Mouse (Mus musculus): ENCODE results near the gene Neo1. TPM values are rescaled to one million over a fixed set of nuclear protein-coding genes. Genes with fewer than 3 reads are reported as not detected.

Gene Neo1
- total and polyA plus RNA-seq, 2 experiments from 2014 or later, result 18.5 to 79.7 TPM

DNA sequence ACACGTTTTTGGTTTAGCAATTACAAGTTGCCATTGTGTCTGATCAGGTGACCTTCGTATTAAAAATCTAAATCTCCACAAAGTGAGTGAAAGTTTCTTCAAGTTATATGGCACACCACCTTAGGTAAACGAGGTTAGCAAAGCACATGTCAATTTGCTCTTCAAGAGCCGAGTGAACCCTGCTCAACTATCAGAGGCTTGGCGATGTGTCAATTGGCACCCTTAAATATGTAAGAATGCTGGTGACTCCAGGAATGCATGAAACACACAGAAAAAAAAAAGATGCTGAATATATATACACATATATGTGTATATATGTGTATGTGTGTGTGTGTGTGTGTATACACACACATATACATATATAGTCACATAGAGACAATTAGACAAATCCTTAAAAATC lies 1.4 kb downstream of the Neo1 start:
- Histone ChIP-seq H3K27ac (ENCODE audit: low read depth) (peak overlapping the region; percentile 99), H3K4me2 (ENCODE audit: low read depth, low read length) (peak overlapping the region; percentile 67), H3K9me3 (replicated peaks; ENCODE audit: control insufficient read depth, low read length) (no peaks in the 10 kb centered on the region), H3K27me3 (ENCODE audit: control insufficient read depth, insufficient read depth, low read length) (no peaks in the 10 kb centered on the region), H3K36me3 (replicated peaks; ENCODE audit: control insufficient read depth, insufficient read depth, low read length) (no peaks in the 10 kb centered on the region), H3K4me1 (ENCODE audit: control insufficient read depth, insufficient read depth) (peaks cover 18% of the 10 kb centered on the region), H3K9ac (replicated peaks; ENCODE audit: low read depth, low read length) (peak overlapping the region; percentile 96), H3K4me3 (ENCODE audit: low read depth, low read length) (peak overlapping the region; percentile 99)
- ATAC-seq (ENCODE audit: insufficient read depth, low read depth) (no peak), DNase-seq (ENCODE audit: low spot score) (no peak)
- 27% methylated on average over 5 of the region's 5 CpGs for WGBS
- TF ChIP-seq EP300 (IDR thresholded peaks at IDR 0.05; ENCODE audit: low read depth) (no peak), CTCF (IDR thresholded peaks at IDR 0.05; ENCODE audit: low read depth) (no peak)

DNA sequence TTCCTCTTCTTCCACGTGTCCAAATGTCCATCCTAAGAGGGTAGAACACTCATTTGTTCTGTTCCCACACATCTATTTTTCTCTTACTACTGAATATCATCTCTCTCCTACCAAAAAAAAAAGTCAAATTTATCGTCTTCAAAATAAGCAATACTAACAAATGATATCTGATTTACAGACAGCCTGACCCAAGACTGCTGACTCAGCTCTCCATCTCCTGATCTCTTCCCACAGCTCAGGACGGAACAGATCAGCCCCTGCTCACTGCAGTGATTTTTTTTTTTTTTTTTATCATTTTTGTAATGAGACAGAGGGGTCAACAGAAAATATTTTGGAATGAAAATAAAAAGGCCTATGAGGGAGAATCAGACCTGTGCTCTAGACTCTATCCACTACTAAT lies 2.7 kb downstream of the Neo1 start:
- 64% methylated on average over 3 of the region's 3 CpGs for WGBS
- no peaks in the 10 kb centered on the region for H3K27me3 ChIP-seq (ENCODE audit: control insufficient read depth, insufficient read depth, low read length)
- H3K9ac ChIP-seq (replicated peaks; ENCODE audit: low read depth, low read length), result no peak overlapping the region
- no peak overlapping the region for H3K4me3 ChIP-seq (ENCODE audit: low read depth, low read length)
- H3K4me1 ChIP-seq (ENCODE audit: control insufficient read depth, insufficient read depth), result peaks cover 18% of the 10 kb centered on the region
- TF ChIP-seq CTCF (IDR thresholded peaks at IDR 0.05; ENCODE audit: low read depth) (no peak), EP300 (IDR thresholded peaks at IDR 0.05; ENCODE audit: low read depth) (no peak)
- DNase-seq (ENCODE audit: low spot score) (no peak), ATAC-seq (ENCODE audit: insufficient read depth, low read depth) (no peak)
- H3K36me3 ChIP-seq (replicated peaks; ENCODE audit: control insufficient read depth, insufficient read depth, low read length), result no peaks in the 10 kb centered on the region
- H3K4me2 ChIP-seq (ENCODE audit: low read depth, low read length), result no peak overlapping the region; the same call in 1 of the 2 replicates
- H3K9me3 ChIP-seq (replicated peaks; ENCODE audit: control insufficient read depth, low read length), result peaks cover 5% of the 10 kb centered on the region; the same call in 1 of the 2 replicates
- H3K27ac ChIP-seq (ENCODE audit: low read depth), result no peak overlapping the region

DNA sequence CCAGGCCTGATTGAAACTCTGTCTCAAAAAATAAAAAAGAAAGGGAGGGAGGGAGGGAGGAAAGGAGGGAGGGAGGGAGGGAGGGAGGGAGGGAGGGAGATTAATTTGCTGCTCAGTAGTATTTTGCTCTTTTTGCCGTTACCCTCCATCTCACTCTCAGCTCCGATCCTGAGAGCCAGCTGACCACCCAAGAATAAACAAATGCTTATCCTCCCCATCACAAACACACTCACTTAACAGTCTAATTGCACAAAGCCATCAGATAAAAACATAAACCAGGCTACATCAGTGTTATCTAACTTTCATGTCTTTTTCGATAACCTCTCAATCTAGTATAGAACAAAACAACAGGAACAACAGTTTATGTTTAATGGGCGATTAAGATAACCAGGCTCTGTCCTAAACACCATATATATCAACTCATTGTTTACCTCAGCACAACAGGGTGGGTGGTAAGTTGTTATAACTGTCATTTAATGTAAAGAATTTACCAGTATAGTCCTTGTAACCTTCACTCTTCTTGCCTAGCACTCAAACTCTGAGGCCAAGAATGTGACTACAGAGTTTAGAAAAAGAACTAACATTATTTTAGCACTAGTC lies 11.9 kb downstream of the Neo1 start:
- Histone ChIP-seq H3K36me3 (replicated peaks; ENCODE audit: control insufficient read depth, insufficient read depth, low read length) (no peaks in the 10 kb centered on the region), H3K4me3 (ENCODE audit: low read depth, low read length) (no peak overlapping the region), H3K27ac (ENCODE audit: low read depth) (no peak overlapping the region), H3K9me3 (replicated peaks; ENCODE audit: control insufficient read depth, low read length) (peaks cover 4% of the 10 kb centered on the region; the same call in 1 of the 2 replicates), H3K4me2 (ENCODE audit: low read depth, low read length) (no peak overlapping the region), H3K27me3 (ENCODE audit: control insufficient read depth, insufficient read depth, low read length) (no peaks in the 10 kb centered on the region), H3K4me1 (ENCODE audit: control insufficient read depth, insufficient read depth) (no peaks in the 10 kb centered on the region), H3K9ac (replicated peaks; ENCODE audit: low read depth, low read length) (no peak overlapping the region)
- DNase-seq (ENCODE audit: low spot score) (no peak), ATAC-seq (ENCODE audit: insufficient read depth, low read depth) (no peak)
- WGBS, result 70% methylated on average over 4 of the region's 4 CpGs
- no peak for TF ChIP-seq EP300 (IDR thresholded peaks at IDR 0.05; ENCODE audit: low read depth)
- TF ChIP-seq CTCF (IDR thresholded peaks at IDR 0.05; ENCODE audit: low read depth), result no peak

DNA sequence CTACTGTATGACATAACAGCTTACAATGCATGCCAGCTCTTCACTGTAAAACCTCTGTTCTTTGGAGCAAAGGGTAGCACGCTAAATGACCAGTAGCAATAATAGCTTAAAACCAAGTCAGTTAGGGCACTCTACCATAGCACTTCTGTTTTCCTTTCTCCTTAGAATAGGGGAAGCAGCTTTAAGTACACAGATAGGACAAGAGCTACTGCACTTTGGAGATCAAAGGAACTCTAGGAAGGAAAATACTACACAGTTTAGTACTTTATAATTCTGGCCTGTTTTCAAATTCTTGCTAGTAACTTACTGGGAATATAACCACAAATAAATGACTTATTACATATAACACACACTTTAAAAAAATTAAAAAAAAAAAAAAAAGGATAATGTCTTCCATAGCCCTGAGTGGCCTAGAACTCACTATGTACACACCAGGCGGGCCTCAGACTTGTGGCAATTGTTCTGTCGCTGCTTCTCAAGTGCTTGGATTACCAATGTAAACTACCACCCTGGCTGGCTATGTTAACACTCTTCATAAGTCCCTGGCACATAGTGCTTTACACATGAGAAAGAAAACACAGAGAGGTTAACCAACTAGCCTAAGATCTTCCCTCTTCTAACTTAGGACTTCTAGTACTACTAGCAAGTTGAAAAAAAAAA lies 20.1 kb downstream of the Neo1 start:
- Histone ChIP-seq H3K4me2 (ENCODE audit: low read depth, low read length) (no peak overlapping the region), H3K27ac (ENCODE audit: low read depth) (no peak overlapping the region), H3K9ac (replicated peaks; ENCODE audit: low read depth, low read length) (no peak overlapping the region), H3K36me3 (replicated peaks; ENCODE audit: control insufficient read depth, insufficient read depth, low read length) (no peaks in the 10 kb centered on the region), H3K4me3 (ENCODE audit: low read depth, low read length) (no peak overlapping the region), H3K9me3 (replicated peaks; ENCODE audit: control insufficient read depth, low read length) (no peaks in the 10 kb centered on the region), H3K27me3 (ENCODE audit: control insufficient read depth, insufficient read depth, low read length) (no peaks in the 10 kb centered on the region), H3K4me1 (ENCODE audit: control insufficient read depth, insufficient read depth) (peaks cover 9% of the 10 kb centered on the region; the same call in 1 of the 2 replicates)
- WGBS, result 77% methylated on average over 3 of the region's 3 CpGs
- no peak for ATAC-seq (ENCODE audit: insufficient read depth, low read depth)
- no peak for DNase-seq (ENCODE audit: low spot score)
- TF ChIP-seq CTCF (IDR thresholded peaks at IDR 0.05; ENCODE audit: low read depth) (no peak), EP300 (IDR thresholded peaks at IDR 0.05; ENCODE audit: low read depth) (no peak)

DNA sequence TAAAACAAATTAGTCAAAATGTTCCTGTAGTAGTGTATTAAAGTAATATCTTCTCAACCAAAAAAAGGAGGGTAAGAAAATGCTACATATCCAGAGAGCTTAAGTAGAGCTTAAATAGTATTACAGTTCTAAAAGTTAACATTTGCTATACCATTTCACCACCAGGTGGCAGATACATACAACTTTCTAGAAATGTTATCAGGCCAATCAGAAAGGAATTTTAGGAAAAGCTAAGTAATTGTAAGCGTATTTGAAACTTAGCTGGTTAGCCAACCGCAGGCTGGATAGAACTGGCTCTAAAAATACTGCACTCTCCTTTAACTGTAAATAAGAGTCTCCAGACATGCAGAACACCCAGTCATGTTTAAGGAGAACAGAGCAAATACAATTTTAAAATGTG lies 22.9 kb downstream of the Neo1 start:
- Histone ChIP-seq H3K27ac (ENCODE audit: low read depth) (no peak overlapping the region), H3K27me3 (ENCODE audit: control insufficient read depth, insufficient read depth, low read length) (no peaks in the 10 kb centered on the region), H3K4me3 (ENCODE audit: low read depth, low read length) (no peak overlapping the region), H3K9ac (replicated peaks; ENCODE audit: low read depth, low read length) (no peak overlapping the region), H3K9me3 (replicated peaks; ENCODE audit: control insufficient read depth, low read length) (no peaks in the 10 kb centered on the region), H3K4me1 (ENCODE audit: control insufficient read depth, insufficient read depth) (peaks cover 9% of the 10 kb centered on the region; the same call in 1 of the 2 replicates), H3K4me2 (ENCODE audit: low read depth, low read length) (no peak overlapping the region), H3K36me3 (replicated peaks; ENCODE audit: control insufficient read depth, insufficient read depth, low read length) (no peaks in the 10 kb centered on the region)
- TF ChIP-seq CTCF (IDR thresholded peaks at IDR 0.05; ENCODE audit: low read depth) (peak; percentile 68), EP300 (IDR thresholded peaks at IDR 0.05; ENCODE audit: low read depth) (no peak)
- DNase-seq (ENCODE audit: low spot score) (peak; percentile 56), ATAC-seq (ENCODE audit: insufficient read depth, low read depth) (no peak)
- WGBS, result 5% methylated on average over 2 of the region's 2 CpGs

Data from heart, postnatal 0 days (tissue).